Mouse (Mus musculus): Measurements from ENCODE around the gene Knstrn. TPM values are rescaled to one million over a fixed set of nuclear protein-coding genes. Genes with fewer than 3 reads are reported as not detected.

The Knstrn gene
- polyA plus RNA-seq, 1 experiment from 2014 or later, result 84.2 TPM

- H3K9me3 ChIP-seq (replicated peaks; ENCODE audit: control insufficient read depth, low read length), result no peaks in the 10 kb centered on the region
- H3K36me3 ChIP-seq (ENCODE audit: control insufficient read depth, insufficient read depth, low read length), result no peaks in the 10 kb centered on the region
- ATAC-seq, result no peak
- peak within 1 kb of the TSS; percentile 64 for H3K9ac ChIP-seq (ENCODE audit: low read length)
- no peak within 1 kb of the TSS for H3K27ac ChIP-seq (ENCODE audit: low read depth, low read length)
- peaks cover 40% of the 10 kb centered on the region for H3K4me1 ChIP-seq (ENCODE audit: control insufficient read depth, insufficient read depth, low read length)
- WGBS, result 1% methylated on average over 32 of the region's 32 CpGs
- peak; percentile 38 for DNase-seq (ENCODE audit: low spot score)
- peaks cover 51% of the 10 kb centered on the region for H3K27me3 ChIP-seq (replicated peaks; ENCODE audit: control insufficient read depth, insufficient read depth, low read length)
- peak within 1 kb of the TSS; percentile 90 for H3K4me3 ChIP-seq (ENCODE audit: low read depth, low read length)
- peak within 1 kb of the TSS; percentile 99 for H3K4me2 ChIP-seq (ENCODE audit: low read length)
Observed at GRCm38 (mm10) chr2:118899981-118900825, 86.4 kb downstream of the Knstrn start, which contains the start of gene Bahd1. Bahd1 (plus strand) TSS chr2:118900377.

- WGBS, result under 1% methylated on average over 11 of the region's 11 CpGs
- no peaks in the 10 kb centered on the region for H3K36me3 ChIP-seq (ENCODE audit: control insufficient read depth, insufficient read depth, low read length)
- H3K4me2 ChIP-seq (ENCODE audit: low read length), result peak overlapping the region; percentile 99
- peaks cover 40% of the 10 kb centered on the region for H3K4me1 ChIP-seq (ENCODE audit: control insufficient read depth, insufficient read depth, low read length)
- H3K27ac ChIP-seq (ENCODE audit: low read depth, low read length), result no peak overlapping the region
- ATAC-seq (no peak), DNase-seq (ENCODE audit: low spot score) (no peak)
- H3K9me3 ChIP-seq (replicated peaks; ENCODE audit: control insufficient read depth, low read length), result no peaks in the 10 kb centered on the region
- peak overlapping the region; percentile 90 for H3K4me3 ChIP-seq (ENCODE audit: low read depth, low read length)
- peak overlapping the region; percentile 64 for H3K9ac ChIP-seq (ENCODE audit: low read length)
- peaks cover 45% of the 10 kb centered on the region for H3K27me3 ChIP-seq (replicated peaks; ENCODE audit: control insufficient read depth, insufficient read depth, low read length)
Observed at GRCm38 (mm10) chr2:118900826-118901140, 87.0 kb downstream of the Knstrn start.

GRCm38 (mm10) chr2:118901175-118902031 lies 87.6 kb downstream of the Knstrn start:
- ATAC-seq (peak; percentile 95), DNase-seq (ENCODE audit: low spot score) (peak; percentile 98)
- peak overlapping the region; percentile 88 for H3K9ac ChIP-seq (ENCODE audit: low read length)
- under 1% methylated on average over 63 of the region's 120 CpGs for WGBS
- H3K9me3 ChIP-seq (replicated peaks; ENCODE audit: control insufficient read depth, low read length), result no peaks in the 10 kb centered on the region
- peak overlapping the region; percentile 77 for H3K27ac ChIP-seq (ENCODE audit: low read depth, low read length)
- H3K4me3 ChIP-seq (ENCODE audit: low read depth, low read length), result peak overlapping the region; percentile 90
- peaks cover 39% of the 10 kb centered on the region for H3K27me3 ChIP-seq (replicated peaks; ENCODE audit: control insufficient read depth, insufficient read depth, low read length)
- H3K36me3 ChIP-seq (ENCODE audit: control insufficient read depth, insufficient read depth, low read length), result no peaks in the 10 kb centered on the region
- H3K4me2 ChIP-seq (ENCODE audit: low read length), result peak overlapping the region; percentile 99
- H3K4me1 ChIP-seq (ENCODE audit: control insufficient read depth, insufficient read depth, low read length), result peaks cover 38% of the 10 kb centered on the region

DNA sequence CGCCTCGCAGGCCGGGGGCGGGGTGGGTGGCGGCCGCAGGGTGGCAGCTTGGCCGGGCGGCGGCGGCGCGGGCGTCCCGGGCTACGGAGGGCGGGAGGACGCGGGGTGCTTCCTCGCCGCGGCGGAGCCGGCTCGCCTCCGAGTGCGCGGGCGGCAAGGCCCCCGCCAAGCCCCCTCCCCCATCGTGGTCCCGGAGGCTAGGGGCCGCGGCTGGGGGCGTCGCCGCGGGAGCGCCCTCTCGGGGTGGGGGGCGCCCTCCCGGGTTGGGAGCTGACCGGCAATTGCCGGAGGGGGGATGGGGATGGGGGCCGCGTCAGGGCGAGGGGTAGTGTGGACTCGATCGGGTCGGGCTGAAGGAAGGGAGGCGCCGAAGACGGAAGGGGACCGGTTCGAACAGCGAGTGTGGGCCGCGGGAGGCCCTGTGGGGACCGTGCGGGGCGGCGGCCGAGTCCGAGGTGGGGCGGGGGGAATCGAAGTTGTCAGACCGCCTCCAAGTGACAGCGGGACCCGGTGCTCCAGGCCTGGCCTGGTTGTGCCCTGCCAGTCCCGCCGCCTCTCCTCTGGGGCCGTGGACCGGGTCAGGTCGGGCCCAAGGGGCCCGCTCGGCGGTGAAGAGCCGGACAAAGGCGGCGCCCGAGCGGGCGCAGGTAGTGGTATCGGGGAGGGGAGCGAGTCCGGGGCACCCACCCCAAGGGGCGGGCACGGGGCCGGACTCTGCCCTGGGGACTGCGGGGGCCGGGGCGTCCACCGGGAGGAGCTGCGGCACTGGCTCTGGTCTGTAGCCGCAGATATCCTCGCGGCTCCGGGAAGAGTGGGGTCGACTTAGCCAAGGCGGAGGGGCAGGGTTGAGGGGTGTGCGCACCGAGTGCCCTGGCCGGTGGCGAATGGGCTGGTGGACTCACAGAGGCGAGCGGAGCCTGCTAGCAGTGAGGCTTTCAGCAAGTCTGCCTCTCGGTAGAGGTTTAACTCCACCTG lies 88.5 kb downstream of the Knstrn start:
- Histone ChIP-seq H3K4me2 (ENCODE audit: low read length) (peak overlapping the region; percentile 99), H3K9me3 (replicated peaks; ENCODE audit: control insufficient read depth, low read length) (no peaks in the 10 kb centered on the region), H3K4me3 (ENCODE audit: low read depth, low read length) (peak overlapping the region; percentile 90), H3K9ac (ENCODE audit: low read length) (peak overlapping the region; percentile 88), H3K27ac (ENCODE audit: low read depth, low read length) (peak overlapping the region; percentile 77), H3K27me3 (replicated peaks; ENCODE audit: control insufficient read depth, insufficient read depth, low read length) (peaks cover 30% of the 10 kb centered on the region), H3K36me3 (ENCODE audit: control insufficient read depth, insufficient read depth, low read length) (no peaks in the 10 kb centered on the region), H3K4me1 (ENCODE audit: control insufficient read depth, insufficient read depth, low read length) (peaks cover 29% of the 10 kb centered on the region)
- peak; percentile 11; the same call in 1 of the 2 replicates for ATAC-seq
- under 1% methylated on average over 56 of the region's 106 CpGs for WGBS
- DNase-seq (ENCODE audit: low spot score), result peak; percentile 48

DNA sequence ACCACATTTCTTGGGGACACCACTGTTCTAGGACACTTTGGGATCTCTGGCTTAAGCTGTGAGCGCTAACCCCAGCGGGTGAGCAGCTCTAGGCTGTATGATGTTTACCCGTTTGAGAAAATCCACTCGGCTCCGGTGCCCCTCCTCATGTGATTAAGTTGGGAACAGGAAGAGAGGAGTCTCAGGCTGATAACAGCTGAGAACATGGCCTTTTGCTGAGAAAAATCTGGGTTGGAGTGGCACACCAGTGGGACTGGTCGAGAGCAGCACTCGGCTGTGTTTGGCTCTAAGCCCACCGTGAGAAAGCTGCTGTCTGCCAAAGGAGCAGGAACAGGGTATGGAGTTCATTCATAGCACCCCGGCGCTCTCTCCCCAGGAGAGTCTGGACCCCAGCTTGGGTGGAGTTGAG lies 89.5 kb downstream of the Knstrn start:
- no peak overlapping the region for H3K27ac ChIP-seq (ENCODE audit: low read depth, low read length)
- peaks cover 26% of the 10 kb centered on the region for H3K4me1 ChIP-seq (ENCODE audit: control insufficient read depth, insufficient read depth, low read length)
- H3K9me3 ChIP-seq (replicated peaks; ENCODE audit: control insufficient read depth, low read length), result no peaks in the 10 kb centered on the region
- no peak for ATAC-seq
- H3K4me2 ChIP-seq (ENCODE audit: low read length), result peak overlapping the region; percentile 99
- H3K9ac ChIP-seq (ENCODE audit: low read length), result peak overlapping the region; percentile 88
- H3K4me3 ChIP-seq (ENCODE audit: low read depth, low read length), result peak overlapping the region; percentile 90
- 6% methylated on average over 10 of the region's 10 CpGs for WGBS
- peak; percentile 55 for DNase-seq (ENCODE audit: low spot score)
- H3K27me3 ChIP-seq (replicated peaks; ENCODE audit: control insufficient read depth, insufficient read depth, low read length), result peaks cover 20% of the 10 kb centered on the region
- H3K36me3 ChIP-seq (ENCODE audit: control insufficient read depth, insufficient read depth, low read length), result no peaks in the 10 kb centered on the region

Other genes starting within 250 kb of the Knstrn start
- 40.9 and 47.5 TPM in 2 replicates for gene Bub1b, start 215.8 kb upstream of the Knstrn start, polyA plus RNA-seq (2014; fragmentation: Nextera tagmentation; extraction: Ambion mirVana)
- 14.0 and 18.7 TPM in 2 replicates for gene Pak6, start 150.7 kb upstream of the Knstrn start, polyA plus RNA-seq (2014; fragmentation: Nextera tagmentation; extraction: Ambion mirVana)
- gene Ankrd63, start 110.0 kb upstream of the Knstrn start, polyA plus RNA-seq (2014; fragmentation: Nextera tagmentation; extraction: Ambion mirVana), result 0.28 and 0.41 TPM in 2 replicates
- gene Plcb2, start 85.6 kb upstream of the Knstrn start, polyA plus RNA-seq (2014; fragmentation: Nextera tagmentation; extraction: Ambion mirVana), result 0.48 and 0.57 TPM in 2 replicates
- gene Inafm2, start 68.2 kb upstream of the Knstrn start, polyA plus RNA-seq (2014; fragmentation: Nextera tagmentation; extraction: Ambion mirVana), result 32.1 and 33.7 TPM in 2 replicates
- gene Ccdc9b, start 51.3 kb upstream of the Knstrn start, polyA plus RNA-seq (2014; fragmentation: Nextera tagmentation; extraction: Ambion mirVana), result 1.0 and 1.2 TPM in 2 replicates
- gene Phgr1, start 41.2 kb upstream of the Knstrn start, polyA plus RNA-seq (2014; fragmentation: Nextera tagmentation; extraction: Ambion mirVana), result not detected in 2 replicates
- 18.0 and 24.5 TPM in 2 replicates for gene Disp2, start 34.3 kb upstream of the Knstrn start, polyA plus RNA-seq (2014; fragmentation: Nextera tagmentation; extraction: Ambion mirVana)
- gene Ivd, start 48.0 kb downstream of the Knstrn start, polyA plus RNA-seq (2014; fragmentation: Nextera tagmentation; extraction: Ambion mirVana), result 39.6 and 45.1 TPM in 2 replicates
- 2.0 and 2.1 TPM in 2 replicates for gene Bahd1, start 86.4 kb downstream of the Knstrn start, polyA plus RNA-seq (2014; fragmentation: Nextera tagmentation; extraction: Ambion mirVana)
- gene Chst14, start 112.5 kb downstream of the Knstrn start, polyA plus RNA-seq (2014; fragmentation: Nextera tagmentation; extraction: Ambion mirVana), result 7.1 and 7.4 TPM in 2 replicates
- 39.4 and 41.6 TPM in 2 replicates for gene Ccdc32, start 215.4 kb downstream of the Knstrn start, polyA plus RNA-seq (2014; fragmentation: Nextera tagmentation; extraction: Ambion mirVana)
- gene Rpusd2, start 220.8 kb downstream of the Knstrn start, polyA plus RNA-seq (2014; fragmentation: Nextera tagmentation; extraction: Ambion mirVana), result 4.2 and 4.6 TPM in 2 replicates
- gene Knl1, start 233.1 kb downstream of the Knstrn start, polyA plus RNA-seq (2014; fragmentation: Nextera tagmentation; extraction: Ambion mirVana), result 21.1 and 25.2 TPM in 2 replicates

All from forebrain, embryonic 14.5 days (tissue).